Mouse (Mus musculus): ENCODE measurements around the gene Hipk2. TPM values are rescaled to one million over a fixed set of nuclear protein-coding genes. Genes with fewer than 3 reads are reported as not detected.

The Hipk2 gene
- polyA plus RNA-seq, 1 experiment from 2014 or later, result 25.8 TPM

DNA sequence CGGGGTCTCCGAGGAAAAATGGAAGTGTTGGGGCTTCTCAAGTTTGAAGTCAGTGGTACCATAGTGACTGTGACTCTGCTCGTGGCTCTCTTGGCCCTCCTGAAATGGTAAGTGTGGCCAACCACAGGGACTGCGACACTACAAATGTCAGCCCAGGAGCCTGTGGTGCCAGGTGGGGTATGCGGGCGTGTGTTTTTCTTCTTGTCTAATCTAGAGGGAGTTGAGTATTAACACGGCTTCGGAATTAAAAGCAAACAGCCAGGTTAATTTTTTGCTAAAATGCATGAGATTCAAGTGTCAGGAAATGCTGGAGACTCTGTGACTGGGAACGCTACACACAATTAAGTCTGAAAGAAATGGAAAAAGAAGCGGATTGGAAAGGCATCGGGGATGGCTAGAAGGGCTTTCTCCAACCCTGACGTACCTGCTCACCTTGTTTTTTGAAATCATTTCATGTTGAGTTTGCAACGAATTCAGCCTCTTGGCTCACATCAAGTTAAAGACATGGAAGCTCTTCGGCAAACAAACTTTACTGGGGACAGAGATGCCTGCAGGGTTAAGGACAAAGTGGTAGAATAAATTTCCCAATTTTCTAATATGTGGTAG, 43.3 kb upstream of the Hipk2 start:
- 89% methylated on average over 14 of the region's 14 CpGs for WGBS
- no peaks in the 10 kb centered on the region for H3K36me3 ChIP-seq (ENCODE audit: control insufficient read depth, insufficient read depth, low read length)
- no peak overlapping the region for H3K9ac ChIP-seq (ENCODE audit: low read length)
- DNase-seq (ENCODE audit: low spot score, missing footprints), result peak; percentile 83
- no peak overlapping the region for H3K27ac ChIP-seq (ENCODE audit: low read depth, low read length)
- H3K9me3 ChIP-seq (ENCODE audit: control insufficient read depth, low read length), result no peaks in the 10 kb centered on the region
- H3K4me1 ChIP-seq (ENCODE audit: control insufficient read depth, insufficient read depth, low read length), result peaks cover under 1% of the 10 kb centered on the region; the same call in 1 of the 2 replicates
- no peak for ATAC-seq (ENCODE audit: low FRiP score)
- H3K4me3 ChIP-seq (ENCODE audit: low read depth, low read length), result no peak overlapping the region
- no peaks in the 10 kb centered on the region for H3K27me3 ChIP-seq (ENCODE audit: control insufficient read depth, insufficient read depth, low read length)
- no peak overlapping the region for H3K4me2 ChIP-seq

DNA sequence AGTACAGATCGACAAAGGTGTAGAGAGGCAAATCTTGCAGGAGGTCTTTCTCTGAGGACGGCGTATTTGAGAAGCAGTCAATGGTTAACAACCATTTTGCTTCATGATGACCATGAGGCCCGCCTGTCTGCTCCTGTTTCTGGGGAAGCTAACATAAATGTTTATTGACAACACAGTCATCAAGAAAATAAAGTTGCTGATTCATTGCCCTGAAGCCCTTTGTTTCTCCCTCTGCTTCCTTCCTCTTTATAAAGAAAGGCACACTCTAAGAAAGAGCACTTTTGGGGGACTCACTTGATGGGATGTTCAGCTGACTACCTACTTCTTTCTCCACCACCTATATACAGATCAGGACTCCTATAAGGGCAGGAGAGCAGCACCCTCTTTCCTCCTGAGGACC, 42.8 kb upstream of the Hipk2 start:
- H3K27me3 ChIP-seq (ENCODE audit: control insufficient read depth, insufficient read depth, low read length), result no peaks in the 10 kb centered on the region
- no peak overlapping the region for H3K27ac ChIP-seq (ENCODE audit: low read depth, low read length)
- H3K36me3 ChIP-seq (ENCODE audit: control insufficient read depth, insufficient read depth, low read length), result no peaks in the 10 kb centered on the region
- no peak overlapping the region for H3K4me3 ChIP-seq (ENCODE audit: low read depth, low read length)
- H3K4me2 ChIP-seq, result no peak overlapping the region
- WGBS, result 91% methylated on average over 4 of the region's 4 CpGs
- no peak for ATAC-seq (ENCODE audit: low FRiP score)
- H3K4me1 ChIP-seq (ENCODE audit: control insufficient read depth, insufficient read depth, low read length), result peaks cover 5% of the 10 kb centered on the region
- H3K9me3 ChIP-seq (ENCODE audit: control insufficient read depth, low read length), result no peaks in the 10 kb centered on the region
- no peak overlapping the region for H3K9ac ChIP-seq (ENCODE audit: low read length)
- DNase-seq (ENCODE audit: low spot score, missing footprints), result no peak

DNA sequence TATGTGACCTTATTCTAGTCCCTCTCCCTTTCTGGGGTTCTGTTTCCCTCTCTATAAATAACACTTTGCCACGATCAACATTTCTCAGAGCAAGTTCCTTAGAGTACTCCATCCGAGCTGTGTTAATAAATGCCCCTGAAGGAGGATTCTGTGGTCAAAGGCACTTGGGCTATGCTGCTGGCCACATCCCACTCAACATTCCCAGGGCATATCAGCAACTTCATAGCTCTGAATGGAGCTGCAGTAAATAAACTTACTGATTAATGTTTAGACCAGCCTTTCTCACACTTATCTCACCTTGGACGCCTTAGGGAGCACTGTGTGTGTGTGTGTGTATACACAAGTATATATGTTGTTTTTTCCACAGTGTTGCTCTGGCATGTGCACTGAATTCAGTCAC, 41.5 kb upstream of the Hipk2 start:
- DNase-seq (ENCODE audit: low spot score, missing footprints) (peak; percentile 49), ATAC-seq (ENCODE audit: low FRiP score) (no peak)
- no peaks in the 10 kb centered on the region for H3K36me3 ChIP-seq (ENCODE audit: control insufficient read depth, insufficient read depth, low read length)
- H3K27me3 ChIP-seq (ENCODE audit: control insufficient read depth, insufficient read depth, low read length), result no peaks in the 10 kb centered on the region
- no peak overlapping the region for H3K4me2 ChIP-seq
- no peaks in the 10 kb centered on the region for H3K9me3 ChIP-seq (ENCODE audit: control insufficient read depth, low read length)
- H3K4me3 ChIP-seq (ENCODE audit: low read depth, low read length), result no peak overlapping the region
- peaks cover 17% of the 10 kb centered on the region for H3K4me1 ChIP-seq (ENCODE audit: control insufficient read depth, insufficient read depth, low read length)
- H3K27ac ChIP-seq (ENCODE audit: low read depth, low read length), result no peak overlapping the region
- 77% methylated on average over 3 of the region's 3 CpGs for WGBS
- no peak overlapping the region for H3K9ac ChIP-seq (ENCODE audit: low read length)

DNA sequence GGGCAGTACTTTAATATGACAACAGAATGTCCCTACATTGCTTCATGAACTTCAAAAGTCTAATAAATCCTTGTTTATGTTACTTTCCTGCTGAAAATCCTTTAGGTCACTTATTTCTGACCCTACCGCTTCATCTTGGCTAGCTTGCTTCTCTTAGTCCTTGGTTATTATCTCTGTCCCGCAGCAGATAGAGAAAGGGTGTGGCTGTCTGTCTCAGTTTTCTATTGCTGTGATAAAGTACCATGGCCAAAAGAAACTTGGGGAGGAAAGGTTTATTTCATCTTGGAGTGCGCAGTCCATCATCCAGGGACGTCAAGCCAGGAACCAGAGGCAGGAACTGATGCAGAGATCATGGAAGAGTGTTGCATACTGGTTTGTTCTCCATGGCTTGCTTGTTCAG, 40.6 kb upstream of the Hipk2 start:
- no peak overlapping the region for H3K4me2 ChIP-seq
- H3K4me1 ChIP-seq (ENCODE audit: control insufficient read depth, insufficient read depth, low read length), result peaks cover 17% of the 10 kb centered on the region
- ATAC-seq (ENCODE audit: low FRiP score) (no peak), DNase-seq (ENCODE audit: low spot score, missing footprints) (peak; percentile 56)
- no peak overlapping the region for H3K9ac ChIP-seq (ENCODE audit: low read length)
- no peak overlapping the region for H3K27ac ChIP-seq (ENCODE audit: low read depth, low read length)
- H3K9me3 ChIP-seq (ENCODE audit: control insufficient read depth, low read length), result no peaks in the 10 kb centered on the region
- H3K36me3 ChIP-seq (ENCODE audit: control insufficient read depth, insufficient read depth, low read length), result no peaks in the 10 kb centered on the region
- 94% methylated on average over 4 of the region's 4 CpGs for WGBS
- no peak overlapping the region for H3K4me3 ChIP-seq (ENCODE audit: low read depth, low read length)
- no peaks in the 10 kb centered on the region for H3K27me3 ChIP-seq (ENCODE audit: control insufficient read depth, insufficient read depth, low read length)

DNA sequence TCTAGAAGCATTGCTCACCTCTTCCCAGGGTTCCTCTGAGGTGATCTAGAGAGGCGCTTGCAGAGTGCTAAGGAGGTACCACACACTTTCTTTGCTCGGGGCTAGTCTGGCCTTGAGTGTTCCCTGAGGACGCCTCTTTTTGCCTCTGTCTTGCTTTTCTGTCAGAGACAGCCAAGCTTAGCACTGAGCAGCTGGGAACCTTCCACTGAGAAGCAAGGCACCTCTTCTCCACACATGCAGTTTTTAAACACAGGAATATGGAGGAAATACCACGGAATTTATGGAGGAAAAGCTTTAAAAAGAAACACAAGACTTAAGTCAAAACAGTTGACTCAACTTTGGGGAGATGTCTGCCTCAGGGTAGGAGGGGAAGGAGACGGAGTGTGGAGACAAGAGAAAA, 39.8 kb upstream of the Hipk2 start:
- H3K4me1 ChIP-seq (ENCODE audit: control insufficient read depth, insufficient read depth, low read length), result peaks cover 17% of the 10 kb centered on the region
- no peaks in the 10 kb centered on the region for H3K9me3 ChIP-seq (ENCODE audit: control insufficient read depth, low read length)
- no peak overlapping the region for H3K9ac ChIP-seq (ENCODE audit: low read length)
- H3K27me3 ChIP-seq (ENCODE audit: control insufficient read depth, insufficient read depth, low read length), result no peaks in the 10 kb centered on the region
- no peaks in the 10 kb centered on the region for H3K36me3 ChIP-seq (ENCODE audit: control insufficient read depth, insufficient read depth, low read length)
- H3K27ac ChIP-seq (ENCODE audit: low read depth, low read length), result no peak overlapping the region
- WGBS, result 63% methylated on average over 5 of the region's 5 CpGs
- no peak overlapping the region for H3K4me3 ChIP-seq (ENCODE audit: low read depth, low read length)
- ATAC-seq (ENCODE audit: low FRiP score), result no peak
- H3K4me2 ChIP-seq, result no peak overlapping the region
- DNase-seq (ENCODE audit: low spot score, missing footprints), result no peak

DNA sequence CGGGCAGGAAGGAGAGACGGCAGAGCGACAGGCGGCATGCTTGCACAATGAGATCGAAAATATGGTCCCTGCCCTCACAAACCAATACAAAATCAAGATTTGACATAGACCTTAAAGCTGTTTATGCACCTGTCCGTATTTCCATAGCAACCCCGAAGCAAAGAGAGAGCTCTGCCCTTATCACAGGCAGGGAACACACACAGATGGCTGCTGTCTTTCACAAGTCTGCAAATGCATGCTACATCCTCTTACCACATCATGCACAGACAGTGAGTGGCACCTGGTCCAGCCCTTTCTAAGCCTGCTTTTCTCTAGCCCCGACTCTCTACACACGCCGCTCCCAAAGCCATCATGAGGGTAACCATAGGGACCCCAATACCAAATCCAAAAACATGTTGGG, 38.2 kb upstream of the Hipk2 start:
- Histone ChIP-seq H3K27me3 (ENCODE audit: control insufficient read depth, insufficient read depth, low read length) (no peaks in the 10 kb centered on the region), H3K4me2 (no peak overlapping the region), H3K27ac (ENCODE audit: low read depth, low read length) (no peak overlapping the region), H3K4me1 (ENCODE audit: control insufficient read depth, insufficient read depth, low read length) (peaks cover 17% of the 10 kb centered on the region), H3K4me3 (ENCODE audit: low read depth, low read length) (no peak overlapping the region), H3K9me3 (ENCODE audit: control insufficient read depth, low read length) (no peaks in the 10 kb centered on the region), H3K36me3 (ENCODE audit: control insufficient read depth, insufficient read depth, low read length) (no peaks in the 10 kb centered on the region), H3K9ac (ENCODE audit: low read length) (no peak overlapping the region)
- ATAC-seq (ENCODE audit: low FRiP score) (no peak), DNase-seq (ENCODE audit: low spot score, missing footprints) (no peak)
- WGBS, result 79% methylated on average over 10 of the region's 10 CpGs

DNA sequence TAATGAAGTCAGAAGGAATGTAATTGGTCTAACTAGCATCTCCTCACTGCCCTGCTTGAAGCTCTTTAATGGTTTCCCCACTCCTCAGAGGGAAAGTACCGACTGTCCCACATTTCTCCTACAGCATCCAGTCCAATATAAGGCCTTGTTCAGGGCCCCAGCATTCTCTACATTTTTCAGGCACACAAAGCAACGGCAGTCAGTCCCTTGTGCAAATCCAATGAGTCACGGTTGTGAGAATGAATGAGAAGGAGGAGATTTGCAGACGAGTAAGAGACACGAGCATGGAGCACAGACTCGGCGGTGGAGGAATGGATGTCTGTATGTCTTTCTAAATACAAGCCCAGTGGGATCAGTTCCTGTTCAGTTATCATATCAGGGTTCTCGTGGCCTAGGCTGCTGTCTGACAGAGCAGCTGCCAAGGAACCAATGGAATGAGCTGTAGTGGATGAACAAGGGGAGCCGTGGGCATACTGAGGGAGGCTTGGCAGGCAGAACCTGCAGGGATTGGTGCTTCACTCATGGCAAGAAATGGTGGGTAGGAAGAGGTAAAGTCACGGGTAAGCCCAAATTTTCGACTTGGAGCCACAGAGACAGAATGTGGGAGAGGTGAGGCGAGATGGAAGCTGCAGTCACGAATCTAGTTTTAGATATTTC, 37.5 kb upstream of the Hipk2 start:
- H3K4me3 ChIP-seq (ENCODE audit: low read depth, low read length), result no peak overlapping the region
- no peaks in the 10 kb centered on the region for H3K27me3 ChIP-seq (ENCODE audit: control insufficient read depth, insufficient read depth, low read length)
- peak; percentile 88 for DNase-seq (ENCODE audit: low spot score, missing footprints)
- H3K36me3 ChIP-seq (ENCODE audit: control insufficient read depth, insufficient read depth, low read length), result no peaks in the 10 kb centered on the region
- H3K9ac ChIP-seq (ENCODE audit: low read length), result peak overlapping the region; percentile 10
- 0 out of 2 replicates have a peak overlapping the region, but pooled peaks have one; percentile 18 for H3K4me2 ChIP-seq
- peaks cover 17% of the 10 kb centered on the region for H3K4me1 ChIP-seq (ENCODE audit: control insufficient read depth, insufficient read depth, low read length)
- peak; percentile 49; the same call in 1 of the 2 replicates for ATAC-seq (ENCODE audit: low FRiP score)
- WGBS, result 43% methylated on average over 13 of the region's 13 CpGs
- no peaks in the 10 kb centered on the region for H3K9me3 ChIP-seq (ENCODE audit: control insufficient read depth, low read length)
- H3K27ac ChIP-seq (ENCODE audit: low read depth, low read length), result peak overlapping the region; percentile 46

DNA sequence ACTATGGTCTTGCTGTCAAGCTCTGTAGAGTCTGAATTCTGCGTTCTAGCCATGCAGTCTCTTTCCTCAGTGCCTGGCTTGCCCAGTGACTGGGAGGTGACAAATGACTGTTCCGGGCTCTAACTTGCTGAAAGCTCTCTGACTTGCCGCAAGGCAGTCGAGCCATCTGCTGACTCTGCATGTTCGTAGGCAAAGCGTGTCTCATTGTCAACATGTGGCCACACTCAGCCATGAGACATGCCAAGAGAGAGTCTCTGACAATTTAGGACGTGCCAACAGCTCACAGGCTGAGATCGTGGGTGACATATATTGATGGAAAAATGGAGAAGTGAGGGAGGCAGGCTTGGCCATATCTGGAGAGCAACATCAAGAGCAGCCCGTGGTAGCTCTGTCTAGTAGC, 36.9 kb upstream of the Hipk2 start:
- no peaks in the 10 kb centered on the region for H3K9me3 ChIP-seq (ENCODE audit: control insufficient read depth, low read length)
- H3K27ac ChIP-seq (ENCODE audit: low read depth, low read length), result no peak overlapping the region
- DNase-seq (ENCODE audit: low spot score, missing footprints) (no peak), ATAC-seq (ENCODE audit: low FRiP score) (no peak)
- H3K9ac ChIP-seq (ENCODE audit: low read length), result no peak overlapping the region
- H3K36me3 ChIP-seq (ENCODE audit: control insufficient read depth, insufficient read depth, low read length), result no peaks in the 10 kb centered on the region
- H3K4me1 ChIP-seq (ENCODE audit: control insufficient read depth, insufficient read depth, low read length), result peaks cover 17% of the 10 kb centered on the region
- no peak overlapping the region for H3K4me2 ChIP-seq
- WGBS, result 83% methylated on average over 9 of the region's 9 CpGs
- H3K27me3 ChIP-seq (ENCODE audit: control insufficient read depth, insufficient read depth, low read length), result no peaks in the 10 kb centered on the region
- no peak overlapping the region for H3K4me3 ChIP-seq (ENCODE audit: low read depth, low read length)

DNA sequence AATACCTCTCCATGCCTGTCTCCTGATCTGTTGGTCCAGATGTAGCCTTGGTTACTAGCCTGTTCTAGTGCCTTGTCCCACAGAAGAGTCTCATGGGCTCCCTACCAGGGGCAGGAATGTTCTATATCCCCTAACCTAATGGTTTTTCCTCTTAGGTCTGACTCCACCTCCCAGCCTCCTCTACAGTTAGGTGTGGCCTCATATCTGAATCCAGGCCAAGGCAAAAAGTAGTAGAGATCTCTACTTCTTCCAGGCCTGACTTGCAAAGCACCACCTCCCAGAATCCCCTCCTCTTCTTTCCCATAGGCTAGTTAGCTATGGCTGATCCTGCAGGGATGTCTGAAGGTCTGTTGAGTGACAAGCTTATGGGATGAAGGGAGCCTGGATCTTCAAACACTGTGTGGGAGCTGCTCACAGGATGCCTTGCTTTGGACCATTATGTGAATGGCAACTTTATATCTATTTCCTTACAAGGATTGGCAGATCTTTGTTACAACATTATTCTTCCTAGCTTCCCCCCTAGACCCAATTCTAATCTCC, 36.2 kb upstream of the Hipk2 start:
- ATAC-seq (ENCODE audit: low FRiP score), result no peak
- no peaks in the 10 kb centered on the region for H3K36me3 ChIP-seq (ENCODE audit: control insufficient read depth, insufficient read depth, low read length)
- no peak overlapping the region for H3K4me3 ChIP-seq (ENCODE audit: low read depth, low read length)

More for the DNA sequence above, 36.2 kb upstream of the Hipk2 start:
- no peak overlapping the region for H3K4me2 ChIP-seq
- peaks cover 17% of the 10 kb centered on the region for H3K4me1 ChIP-seq (ENCODE audit: control insufficient read depth, insufficient read depth, low read length)
- H3K27me3 ChIP-seq (ENCODE audit: control insufficient read depth, insufficient read depth, low read length), result no peaks in the 10 kb centered on the region
- DNase-seq (ENCODE audit: low spot score, missing footprints), result no peak
- no peak overlapping the region for H3K27ac ChIP-seq (ENCODE audit: low read depth, low read length)
- H3K9me3 ChIP-seq (ENCODE audit: control insufficient read depth, low read length), result no peaks in the 10 kb centered on the region
- H3K9ac ChIP-seq (ENCODE audit: low read length), result no peak overlapping the region
